Mouse (Mus musculus): Measurements from ENCODE around the gene Pga5. TPM values are rescaled to one million over a fixed set of nuclear protein-coding genes. Genes with fewer than 3 reads are reported as not detected.

The Pga5 gene
- total RNA-seq, 2 experiments from 2014 or later, result not detected

- no peak for DNase-seq (ENCODE audit: low spot score in 2 of 2)
These were observed 25.6 kb upstream of the Pga5 start for GRCm38 (mm10) chr19:10703470-10703869.

- no peak for DNase-seq (ENCODE audit: low spot score in 2 of 2)
These were observed 24.3 kb upstream of the Pga5 start for GRCm38 (mm10) chr19:10702125-10702524.

GRCm38 (mm10) chr19:10701013-10701726 lies 23.3 kb upstream of the Pga5 start:
- DNase-seq (ENCODE audit: low spot score in 2 of 2), result no peak

GRCm38 (mm10) chr19:10699851-10700250 lies 22.0 kb upstream of the Pga5 start:
- no peak for DNase-seq (ENCODE audit: low spot score in 2 of 2)

- no peak for DNase-seq (ENCODE audit: low spot score in 2 of 2)
These were observed 20.5 kb upstream of the Pga5 start for GRCm38 (mm10) chr19:10698131-10698991.

- DNase-seq (ENCODE audit: low spot score in 2 of 2), result no peak
These were observed 17.9 kb upstream of the Pga5 start for GRCm38 (mm10) chr19:10695801-10696200.

- no peak for DNase-seq (ENCODE audit: low spot score in 2 of 2)
These were observed 16.2 kb upstream of the Pga5 start for GRCm38 (mm10) chr19:10693926-10694682.

- DNase-seq (ENCODE audit: low spot score in 2 of 2), result no peak
These were observed 14.5 kb upstream of the Pga5 start for GRCm38 (mm10) chr19:10692361-10692760.

- no peak for DNase-seq (ENCODE audit: low spot score in 2 of 2)
These were observed 13.8 kb upstream of the Pga5 start for GRCm38 (mm10) chr19:10691660-10692059.

- DNase-seq (ENCODE audit: low spot score in 2 of 2), result no peak
These were observed 13.2 kb upstream of the Pga5 start for GRCm38 (mm10) chr19:10691121-10691520.

- no peak for DNase-seq (ENCODE audit: low spot score in 2 of 2)
These were observed 12.5 kb upstream of the Pga5 start for GRCm38 (mm10) chr19:10690336-10690735.

GRCm38 (mm10) chr19:10689470-10690166 lies 11.7 kb upstream of the Pga5 start:
- DNase-seq (ENCODE audit: low spot score in 2 of 2), result no peak

GRCm38 (mm10) chr19:10688537-10689352 lies 10.9 kb upstream of the Pga5 start, which contains the start of gene Vps37c:
TSS of gene Vps37c (plus strand) at chr19:10688735.
- DNase-seq (ENCODE audit: low spot score in 2 of 2), result peak; percentile 94 to 95

- no peak for DNase-seq (ENCODE audit: low spot score in 2 of 2)
These were observed 7.9 kb upstream of the Pga5 start for GRCm38 (mm10) chr19:10685727-10686126.

- no peak for DNase-seq (ENCODE audit: low spot score in 2 of 2)
These were observed 7.2 kb upstream of the Pga5 start for GRCm38 (mm10) chr19:10685081-10685480.

- DNase-seq (ENCODE audit: low spot score in 2 of 2), result no peak
These were observed 3.7 kb upstream of the Pga5 start for GRCm38 (mm10) chr19:10681571-10681970.

GRCm38 (mm10) chr19:10678772-10679067 lies 849 bp upstream of the Pga5 start:
- no peak for DNase-seq (ENCODE audit: low spot score in 2 of 2)

GRCm38 (mm10) chr19:10676656-10677055 lies 1.2 kb downstream of the Pga5 start:
- DNase-seq (ENCODE audit: low spot score in 2 of 2), result no peak

- DNase-seq (ENCODE audit: low spot score in 2 of 2), result no peak
These were observed 4.6 kb downstream of the Pga5 start for GRCm38 (mm10) chr19:10673275-10673674.

- DNase-seq (ENCODE audit: low spot score in 2 of 2), result no peak
These were observed 5.9 kb downstream of the Pga5 start for GRCm38 (mm10) chr19:10671854-10672417.

Data from layer of hippocampus, postnatal 10 days (tissue).